Mouse (Mus musculus) layer of hippocampus, adult 11-12 months (tissue): ENCODE measurements around the gene Olfr1045.
"Not testable (repeated sequence)": the region's sequence is repeated elsewhere in the genome, so short reads cannot be mapped to it uniquely, and the experiment has no call there.

Experiments
- DNase-seq: peaks from one replicate; pipeline ENCODE4 v3.0.0; 2022; ENCODE audit warnings: low spot score

The Olfr1045 gene

DNA sequence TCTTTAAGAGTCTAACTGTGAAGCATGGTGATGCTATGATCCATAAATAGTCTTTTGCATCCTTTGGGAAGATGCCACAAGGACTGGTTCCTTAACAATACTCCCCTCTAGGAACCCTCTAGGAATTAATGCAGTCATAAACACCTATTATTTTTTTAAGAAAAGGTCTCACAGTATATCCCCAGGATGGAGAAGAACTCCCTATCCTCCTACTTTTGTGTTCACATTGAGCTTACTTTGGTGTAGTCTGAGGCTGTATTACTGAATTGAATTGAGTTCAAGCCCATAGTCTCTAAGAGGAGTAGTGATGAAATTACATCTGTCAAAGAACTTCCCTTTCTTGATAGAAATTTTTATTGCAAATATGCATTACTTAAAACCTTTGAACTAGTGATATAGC is at the start of gene Olfr1045:
Gene Olfr1045, minus strand, starts transcription at position 101 of the 400 bp plus-strand sequence.
- DNase-seq: no peak

DNA sequence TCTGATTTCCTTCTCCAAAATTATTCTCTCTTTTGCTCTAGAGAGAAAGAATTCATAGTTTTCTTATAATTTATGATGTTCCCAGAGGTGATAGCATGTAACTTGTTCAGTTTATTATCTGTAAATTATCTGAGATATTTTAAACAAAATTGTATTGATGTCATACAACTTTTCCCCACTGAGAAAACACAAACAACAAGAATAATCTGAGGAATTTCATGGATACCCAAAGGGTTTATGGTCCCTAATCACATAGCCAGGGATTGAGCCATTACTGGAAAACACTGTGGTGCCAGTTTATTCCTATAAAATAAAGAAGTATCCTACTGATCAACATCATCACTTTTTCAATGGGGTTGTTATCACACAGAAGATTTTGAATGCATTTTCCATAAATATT is 37.4 kb upstream of the Olfr1045 start, which contains the start of gene Olfr1048:
Gene Olfr1048, minus strand, starts transcription at position 101 of the 400 bp plus-strand sequence.
- DNase-seq: no peak

DNA sequence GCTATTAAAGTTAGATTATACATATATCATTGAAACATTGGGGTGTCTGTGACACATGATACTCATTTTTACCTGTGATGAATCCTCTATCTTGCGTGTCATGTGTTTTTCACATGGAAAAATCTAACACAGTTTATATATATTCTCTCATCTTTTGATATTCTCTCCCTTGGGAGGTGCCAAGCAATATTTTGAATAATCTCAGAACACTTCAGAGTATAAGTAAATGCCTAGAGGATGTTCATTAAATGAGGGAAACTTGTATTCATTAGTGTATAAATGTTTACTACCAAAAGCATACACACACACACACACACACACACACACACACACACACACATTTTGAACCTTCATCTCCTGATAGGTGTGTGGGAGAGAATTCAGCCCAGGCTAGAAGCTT is 28.5 kb upstream of the Olfr1045 start, which contains the start of gene Olfr1047:
Gene Olfr1047, minus strand, starts transcription at position 101 of the 400 bp plus-strand sequence.
- no peak for DNase-seq

DNA sequence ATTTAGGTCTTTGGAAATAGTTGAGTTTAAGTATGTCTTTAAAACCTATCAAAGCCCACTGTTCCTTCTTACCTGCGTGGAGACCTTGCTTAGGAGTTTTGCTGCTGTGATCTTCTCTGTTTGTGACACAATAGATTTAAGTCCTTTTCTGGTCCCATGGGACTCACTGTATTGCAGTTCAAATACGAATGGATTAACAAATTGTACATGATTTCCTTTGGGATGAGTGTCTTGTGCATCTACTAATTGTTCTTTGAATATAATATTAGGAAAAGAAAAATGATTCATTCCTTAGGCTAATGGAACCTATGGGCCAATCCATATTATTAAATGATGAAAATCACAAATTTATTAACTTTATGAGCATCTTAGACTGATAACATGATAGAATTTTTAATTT is 16.4 kb upstream of the Olfr1045 start, which contains the start of gene Olfr1046:
Gene Olfr1046, minus strand, starts transcription at position 101 of the 400 bp plus-strand sequence.
- DNase-seq: no peak

DNA sequence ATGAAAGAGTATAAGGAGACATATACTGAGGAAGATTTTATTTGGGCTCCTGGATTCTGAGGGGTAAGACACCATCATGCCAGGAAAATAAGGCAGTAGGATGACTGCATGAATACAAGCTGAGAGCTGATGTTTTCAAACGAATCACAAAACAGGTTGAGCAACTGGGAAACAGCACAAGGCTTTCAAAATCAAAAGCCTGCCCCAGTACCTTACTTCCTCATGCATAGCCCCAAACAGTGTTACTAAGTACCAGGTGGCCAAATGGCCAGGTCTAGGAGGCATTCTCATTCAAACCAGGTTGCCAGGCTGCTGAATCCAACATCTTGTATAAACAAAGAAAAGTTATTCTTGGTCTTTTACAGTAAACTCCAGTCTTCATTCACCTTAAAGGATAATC is 6.9 kb downstream of the Olfr1045 start:
- no peak for DNase-seq

DNA sequence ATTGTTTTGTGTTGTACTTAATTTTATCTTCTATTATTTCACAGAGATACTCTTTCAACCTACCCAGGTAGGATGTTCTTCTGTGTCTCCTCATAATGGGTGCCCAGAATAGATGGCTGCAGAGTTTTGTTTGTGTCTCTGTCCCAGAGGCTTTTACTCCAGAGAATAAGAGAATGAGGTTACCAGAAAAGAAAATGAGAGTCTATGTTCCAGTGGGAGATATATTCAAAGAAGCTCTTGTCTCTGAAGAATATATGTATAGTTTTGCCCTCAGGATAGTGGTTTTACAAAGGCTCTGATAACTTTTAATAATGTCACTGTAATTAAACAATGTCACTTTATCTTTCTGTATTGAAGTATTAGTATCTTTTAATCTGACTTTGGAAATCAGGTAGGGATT is 17.2 kb downstream of the Olfr1045 start, which contains the start of gene Olfr52:
Gene Olfr52, minus strand, starts transcription at position 101 of the 400 bp plus-strand sequence.
- DNase-seq: no peak

DNA sequence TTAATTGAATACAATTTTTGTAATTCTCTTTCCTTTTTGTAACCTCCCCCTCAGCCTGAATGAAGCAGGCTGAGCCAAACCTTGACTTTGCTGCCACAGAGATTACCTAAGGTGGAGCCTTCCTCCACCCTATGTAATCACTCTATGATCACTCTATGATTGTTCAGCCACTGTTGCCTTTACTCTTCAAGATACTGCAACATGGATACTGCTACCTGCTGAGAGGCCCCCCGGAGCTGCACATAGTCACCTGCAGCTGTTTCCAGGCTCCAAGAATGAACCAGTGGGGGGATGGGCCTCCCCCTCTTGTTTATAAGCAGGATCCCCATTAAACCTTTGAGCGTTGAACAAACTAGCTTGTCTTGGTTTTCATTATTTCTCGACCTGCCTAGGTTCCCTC is 22.9 kb downstream of the Olfr1045 start:
- no peak for DNase-seq

DNA sequence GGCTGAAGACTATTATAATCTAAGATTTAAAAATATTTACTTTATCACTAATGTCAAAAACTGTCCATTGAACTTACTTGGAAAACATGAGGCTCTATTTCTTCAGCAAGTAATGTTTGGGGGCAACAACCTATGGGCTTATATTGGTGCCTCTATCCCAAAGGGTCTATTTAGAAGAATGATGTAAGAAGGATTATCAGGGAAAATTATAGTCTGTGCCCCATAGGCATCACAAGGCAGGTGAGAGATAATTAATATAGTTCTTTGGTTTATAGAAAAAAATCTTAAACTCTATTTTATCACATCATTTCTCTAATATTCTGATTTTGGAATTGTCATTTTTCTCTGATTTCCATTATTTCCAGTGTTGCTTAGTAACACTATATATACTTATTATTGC is 25.1 kb downstream of the Olfr1045 start, which contains the start of gene Olfr1044:
Gene Olfr1044, minus strand, starts transcription at position 101 of the 400 bp plus-strand sequence.
- no peak for DNase-seq

DNA sequence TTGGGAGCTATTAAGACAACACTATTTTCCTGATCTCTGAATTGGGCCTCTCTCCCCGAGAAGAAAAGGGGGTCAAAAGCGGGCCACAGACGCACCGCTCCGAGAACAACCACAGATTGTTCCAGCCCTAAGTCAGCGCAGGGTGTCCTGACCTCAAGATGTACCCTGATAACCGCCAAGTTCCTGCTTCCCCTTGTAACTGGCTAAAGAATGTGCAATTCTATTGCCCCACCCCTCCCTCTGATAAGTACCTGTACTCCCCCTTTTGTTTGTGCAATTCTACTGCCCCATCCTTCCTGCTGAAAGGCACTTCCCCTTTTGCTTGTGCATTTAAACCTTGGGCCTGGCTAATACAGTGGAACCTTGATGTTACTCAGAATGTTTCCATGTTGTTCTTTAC is 27.4 kb downstream of the Olfr1045 start:
- DNase-seq: not testable (repeated sequence)

DNA sequence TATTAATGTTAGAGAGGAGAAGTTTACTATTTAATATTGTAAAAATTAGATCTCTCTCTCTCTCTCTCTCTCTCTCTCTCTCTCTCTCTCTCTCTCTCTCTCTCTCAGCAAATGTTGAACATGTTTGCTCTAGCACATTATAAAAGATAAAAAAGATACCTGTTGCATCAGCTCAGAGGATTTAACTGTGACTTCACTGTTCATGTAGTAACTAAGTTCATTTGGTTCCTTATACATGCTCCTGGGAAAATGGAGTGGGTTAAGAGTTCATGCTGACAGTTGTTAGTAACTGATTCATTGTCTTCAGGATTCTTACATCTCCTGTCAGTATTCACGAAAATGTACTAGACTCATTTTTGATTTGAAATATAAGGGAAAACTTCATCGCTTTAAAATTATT is 35.4 kb downstream of the Olfr1045 start, which contains the start of gene Olfr1043:
Gene Olfr1043, minus strand, starts transcription at position 101 of the 400 bp plus-strand sequence.
- no peak for DNase-seq

DNA sequence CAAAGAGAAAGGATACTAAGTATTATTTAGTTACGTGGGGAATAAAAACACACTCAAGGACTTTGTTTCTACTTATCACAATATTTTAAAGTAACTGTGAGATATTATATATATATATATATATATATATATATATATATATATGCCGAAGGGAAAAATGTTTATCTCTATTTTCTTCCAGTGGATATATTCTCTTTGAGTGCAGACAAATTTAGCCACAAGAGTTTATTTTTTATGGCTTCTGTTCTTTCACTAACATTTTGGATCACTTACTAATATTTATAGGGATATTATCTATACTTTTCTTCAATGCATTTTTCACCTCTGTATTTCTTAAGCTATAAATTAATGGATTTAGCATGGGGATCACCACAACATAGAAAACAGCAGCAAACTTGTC is 41.1 kb downstream of the Olfr1045 start, which contains the start of gene Olfr1042:
Gene Olfr1042, minus strand, starts transcription at position 101 of the 400 bp plus-strand sequence.
- no peak for DNase-seq

DNA sequence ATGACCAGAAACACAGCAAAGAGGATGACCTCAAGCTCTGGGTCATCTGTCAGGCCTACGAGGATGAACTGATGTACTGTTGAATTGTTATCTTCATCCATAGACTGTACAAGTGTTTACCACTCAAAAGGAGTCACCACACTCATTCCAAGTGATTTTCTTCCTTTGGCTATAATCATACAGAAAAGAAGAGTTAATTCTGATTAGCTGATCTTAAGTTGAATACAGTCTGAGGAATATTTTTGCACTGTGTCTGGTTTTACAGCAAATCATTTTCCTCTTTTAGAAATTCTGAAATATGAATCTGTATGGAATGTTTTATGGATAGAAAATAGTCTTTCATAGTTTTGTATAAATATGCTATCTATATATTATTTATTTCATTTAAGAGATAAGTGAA is 56.2 kb downstream of the Olfr1045 start, which contains the start of gene Olfr1040:
Gene Olfr1040, minus strand, starts transcription at position 101 of the 400 bp plus-strand sequence.
- no peak for DNase-seq
